Mouse (Mus musculus): ENCODE results near the gene Anxa10.

The Anxa10 gene

GRCm38 (mm10) chr8:62123098-62123497 lies at the start of gene Anxa10:
Gene Anxa10 (minus strand): TSS chr8:62123150.
- no peak for DNase-seq

- DNase-seq: no peak
Measured at GRCm38 (mm10) chr8:62132662-62133366, 9.9 kb upstream of the Anxa10 start.

GRCm38 (mm10) chr8:62097213-62097612 lies 25.7 kb downstream of the Anxa10 start:
- DNase-seq: no peak

GRCm38 (mm10) chr8:62081804-62082203 lies 41.1 kb downstream of the Anxa10 start:
- DNase-seq: no peak

- DNase-seq: peak; percentile 35
Measured at GRCm38 (mm10) chr8:62080195-62080802, 42.7 kb downstream of the Anxa10 start.

- no peak for DNase-seq
Measured at GRCm38 (mm10) chr8:62068305-62068704, 54.6 kb downstream of the Anxa10 start.

- no peak for DNase-seq
Measured at GRCm38 (mm10) chr8:62060357-62060756, 62.6 kb downstream of the Anxa10 start.

- peak; percentile 4 for DNase-seq
Measured at GRCm38 (mm10) chr8:62046809-62047208, 76.1 kb downstream of the Anxa10 start.

GRCm38 (mm10) chr8:62034351-62034750 lies 88.6 kb downstream of the Anxa10 start:
- no peak for DNase-seq

GRCm38 (mm10) chr8:62014582-62014981 lies 108.4 kb downstream of the Anxa10 start:
- DNase-seq: no peak

- no peak for DNase-seq
Measured at GRCm38 (mm10) chr8:62014166-62014565, 108.8 kb downstream of the Anxa10 start.
